Mouse (Mus musculus): ENCODE data around the gene Gse1. TPM values are rescaled to one million over a fixed set of nuclear protein-coding genes. Genes with fewer than 3 reads are reported as not detected.

Gene Gse1
- polyA plus RNA-seq, 1 experiment from 2014 or later: 8.7 TPM

DNA sequence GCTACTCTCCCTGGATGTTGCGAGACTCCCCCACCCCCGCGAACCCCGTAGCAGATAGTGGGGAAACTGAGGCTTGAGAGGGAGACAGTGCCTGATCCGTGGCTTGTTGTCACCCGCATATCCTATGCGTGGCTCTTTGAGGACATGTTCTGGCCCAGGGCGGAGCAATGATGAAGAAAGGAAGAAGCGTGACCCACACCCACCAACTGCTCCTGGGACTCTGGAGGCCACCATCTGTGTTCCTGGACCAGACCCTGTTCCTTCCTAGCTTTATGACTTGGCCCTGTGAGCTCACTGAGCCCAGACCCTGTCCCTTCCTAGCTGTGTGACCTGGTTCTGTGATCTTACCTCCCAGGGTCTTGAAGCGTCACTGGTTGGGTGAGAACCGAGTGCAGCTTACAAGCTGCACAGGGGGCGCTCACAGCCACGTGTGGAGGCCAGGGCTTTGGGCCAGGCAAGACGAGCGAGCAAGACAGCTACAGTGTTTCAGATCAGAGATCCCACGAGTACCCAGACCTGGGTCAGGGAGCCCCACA, 48.7 kb downstream of the Gse1 start:
- ATAC-seq (ENCODE audit: insufficient read depth): peak; percentile 9
- WGBS (ENCODE audit: insufficient replicate concordance): 7% methylated on average over 16 of the region's 16 CpGs
- Histone ChIP-seq H3K9me3 (replicated peaks) (no peaks in the 10 kb centered on the region), H3K36me3 (replicated peaks) (no peaks in the 10 kb centered on the region), H3K9ac (peak overlapping the region; percentile 58; the same call in 1 of the 2 replicates), H3K27me3 (peaks cover 71% of the 10 kb centered on the region), H3K4me3 (replicated peaks) (peak overlapping the region; percentile 53), H3K4me2 (peak overlapping the region; percentile 89), H3K27ac (replicated peaks) (peak overlapping the region; percentile 46; the same call in 1 of the 2 replicates), H3K4me1 (replicated peaks) (peaks cover 27% of the 10 kb centered on the region)

GRCm38 (mm10) chr8:120278009-120278408, 49.8 kb downstream of the Gse1 start:
- Histone ChIP-seq H3K27ac (replicated peaks) (no peak overlapping the region), H3K36me3 (replicated peaks) (no peaks in the 10 kb centered on the region), H3K9me3 (replicated peaks) (no peaks in the 10 kb centered on the region), H3K4me3 (replicated peaks) (no peak overlapping the region), H3K4me2 (no peak overlapping the region), H3K27me3 (peaks cover 69% of the 10 kb centered on the region), H3K9ac (no peak overlapping the region), H3K4me1 (replicated peaks) (peaks cover 35% of the 10 kb centered on the region)
- no peak for ATAC-seq (ENCODE audit: insufficient read depth)
- WGBS (ENCODE audit: insufficient replicate concordance): 75% methylated on average over 14 of the region's 14 CpGs

DNA sequence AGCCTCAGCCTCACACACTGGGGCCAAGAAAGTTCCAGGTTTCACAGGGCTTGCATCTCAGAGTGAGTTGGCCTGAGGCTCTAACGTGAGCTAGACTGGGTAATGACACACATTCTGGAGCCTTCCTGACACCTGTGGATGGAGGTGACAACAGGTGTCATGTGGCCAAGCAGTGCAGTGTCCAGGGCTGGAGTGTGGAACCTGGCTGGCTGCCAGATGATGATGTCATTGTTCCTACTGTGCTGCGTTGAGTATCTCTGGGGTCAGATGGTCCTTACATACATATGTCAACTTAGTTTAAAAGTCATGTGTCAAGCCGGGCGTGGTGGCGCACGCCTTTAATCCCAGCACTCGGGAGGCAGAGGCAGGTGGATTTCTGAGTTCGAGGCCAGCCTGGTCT, 51.2 kb downstream of the Gse1 start:
- Histone ChIP-seq H3K36me3 (replicated peaks) (no peaks in the 10 kb centered on the region), H3K27ac (replicated peaks) (no peak overlapping the region), H3K4me3 (replicated peaks) (no peak overlapping the region), H3K4me2 (no peak overlapping the region), H3K4me1 (replicated peaks) (peaks cover 38% of the 10 kb centered on the region), H3K9ac (no peak overlapping the region), H3K27me3 (peaks cover 59% of the 10 kb centered on the region), H3K9me3 (replicated peaks) (no peaks in the 10 kb centered on the region)
- ATAC-seq (ENCODE audit: insufficient read depth): no peak
- WGBS (ENCODE audit: insufficient replicate concordance): 76% methylated on average over 8 of the region's 8 CpGs

- WGBS (ENCODE audit: insufficient replicate concordance): 23% methylated on average over 4 of the region's 4 CpGs
- Histone ChIP-seq H3K27me3 (peaks cover 39% of the 10 kb centered on the region), H3K9me3 (replicated peaks) (no peaks in the 10 kb centered on the region), H3K4me3 (replicated peaks) (no peak overlapping the region), H3K36me3 (replicated peaks) (no peaks in the 10 kb centered on the region), H3K27ac (replicated peaks) (no peak overlapping the region), H3K4me2 (no peak overlapping the region), H3K9ac (no peak overlapping the region), H3K4me1 (replicated peaks) (peaks cover 43% of the 10 kb centered on the region)
- no peak for ATAC-seq (ENCODE audit: insufficient read depth)
Measured at GRCm38 (mm10) chr8:120281487-120281886, 53.2 kb downstream of the Gse1 start.

DNA sequence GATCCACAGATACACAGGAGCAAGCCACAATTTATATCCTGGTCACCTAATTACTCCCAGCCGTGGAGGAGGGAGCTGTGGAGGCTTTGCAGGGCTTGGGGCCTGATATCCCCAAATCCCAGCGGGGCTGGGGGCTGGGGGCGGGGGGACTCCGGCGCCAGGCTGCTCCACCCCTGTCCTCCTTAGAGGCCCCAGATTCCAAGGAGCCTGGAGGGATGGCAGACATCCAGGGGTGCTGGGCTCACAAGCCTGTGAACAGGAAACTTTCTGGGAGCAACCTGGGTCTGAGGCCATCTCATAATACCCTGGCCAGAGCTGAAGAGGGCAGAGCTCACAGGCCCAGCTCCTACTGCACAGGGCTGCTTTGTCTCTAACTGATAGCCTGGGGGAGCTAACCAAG, 54.2 kb downstream of the Gse1 start:
- no peak overlapping the region for H3K4me3 ChIP-seq (replicated peaks)
- H3K36me3 ChIP-seq (replicated peaks): no peaks in the 10 kb centered on the region
- no peak for ATAC-seq (ENCODE audit: insufficient read depth)
- peaks cover 31% of the 10 kb centered on the region for H3K27me3 ChIP-seq
- no peak overlapping the region for H3K9ac ChIP-seq
- peaks cover 33% of the 10 kb centered on the region for H3K4me1 ChIP-seq (replicated peaks)
- no peak overlapping the region for H3K4me2 ChIP-seq
- H3K9me3 ChIP-seq (replicated peaks): no peaks in the 10 kb centered on the region
- 67% methylated on average over 5 of the region's 5 CpGs for WGBS (ENCODE audit: insufficient replicate concordance)
- H3K27ac ChIP-seq (replicated peaks): no peak overlapping the region

DNA sequence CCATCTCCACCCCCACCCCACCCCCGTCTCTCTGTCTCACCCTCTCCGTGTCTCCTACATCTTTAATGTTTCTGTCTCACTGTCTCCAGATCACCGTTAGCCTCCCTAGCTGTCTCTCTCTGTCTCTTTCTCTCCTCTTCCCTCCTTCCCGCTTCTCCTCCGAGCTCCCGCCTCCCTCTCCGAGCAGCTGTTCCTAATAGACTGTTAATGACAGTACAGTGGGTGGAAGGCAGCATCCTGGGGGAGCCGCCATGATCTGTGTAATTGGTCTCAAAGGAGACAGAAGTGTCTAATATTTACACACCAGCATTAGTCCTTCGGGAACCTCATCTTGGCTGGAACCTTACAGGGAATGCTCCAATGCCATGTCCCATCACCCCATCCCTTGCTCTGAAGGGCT, 56.0 kb downstream of the Gse1 start:
- no peaks in the 10 kb centered on the region for H3K9me3 ChIP-seq (replicated peaks)
- no peak overlapping the region for H3K4me3 ChIP-seq (replicated peaks)
- H3K27me3 ChIP-seq: peaks cover 18% of the 10 kb centered on the region
- no peak overlapping the region for H3K9ac ChIP-seq
- H3K36me3 ChIP-seq (replicated peaks): no peaks in the 10 kb centered on the region
- H3K4me2 ChIP-seq: no peak overlapping the region
- H3K4me1 ChIP-seq (replicated peaks): peaks cover 47% of the 10 kb centered on the region
- 64% methylated on average over 9 of the region's 9 CpGs for WGBS (ENCODE audit: insufficient replicate concordance)
- ATAC-seq (ENCODE audit: insufficient read depth): no peak
- H3K27ac ChIP-seq (replicated peaks): no peak overlapping the region

- peaks cover 55% of the 10 kb centered on the region for H3K4me1 ChIP-seq (replicated peaks)
- H3K27me3 ChIP-seq: peaks cover 18% of the 10 kb centered on the region
- no peak overlapping the region for H3K4me3 ChIP-seq (replicated peaks)
- no peak overlapping the region; the same call in 1 of the 2 replicates for H3K9ac ChIP-seq
- H3K27ac ChIP-seq (replicated peaks): no peak overlapping the region
- peak; percentile 24; the same call in 1 of the 2 replicates for ATAC-seq (ENCODE audit: insufficient read depth)
- H3K4me2 ChIP-seq: no peak overlapping the region
- no peaks in the 10 kb centered on the region for H3K9me3 ChIP-seq (replicated peaks)
- WGBS (ENCODE audit: insufficient replicate concordance): 6% methylated on average over 3 of the region's 3 CpGs
- no peaks in the 10 kb centered on the region for H3K36me3 ChIP-seq (replicated peaks)
Measured at GRCm38 (mm10) chr8:120285033-120285432, 56.8 kb downstream of the Gse1 start.

DNA sequence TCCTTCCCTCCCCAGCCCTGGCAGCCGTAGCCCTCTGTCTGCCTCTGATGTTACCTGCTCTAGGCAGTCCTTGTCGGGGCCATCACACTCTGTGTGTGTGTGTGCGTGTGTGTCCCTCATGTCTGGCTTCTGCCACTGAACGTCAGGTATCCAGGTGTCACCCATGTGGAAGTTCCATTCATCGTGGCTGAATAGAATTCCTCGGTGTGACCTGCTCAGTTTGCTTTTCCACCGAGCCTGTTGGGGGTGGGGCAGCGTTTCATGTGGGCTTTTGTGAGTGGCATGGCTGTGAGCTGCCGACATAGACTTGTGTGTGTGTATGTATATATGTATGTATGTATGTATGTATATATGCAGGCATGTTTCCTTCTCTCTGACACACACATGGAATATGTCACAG, 57.6 kb downstream of the Gse1 start:
- ATAC-seq (ENCODE audit: insufficient read depth): no peak
- H3K4me3 ChIP-seq (replicated peaks): no peak overlapping the region
- 77% methylated on average over 9 of the region's 9 CpGs for WGBS (ENCODE audit: insufficient replicate concordance)
- H3K36me3 ChIP-seq (replicated peaks): no peaks in the 10 kb centered on the region
- H3K9me3 ChIP-seq (replicated peaks): no peaks in the 10 kb centered on the region
- no peak overlapping the region for H3K9ac ChIP-seq
- no peak overlapping the region for H3K4me2 ChIP-seq
- H3K4me1 ChIP-seq (replicated peaks): peaks cover 63% of the 10 kb centered on the region
- H3K27ac ChIP-seq (replicated peaks): no peak overlapping the region
- H3K27me3 ChIP-seq: peaks cover 9% of the 10 kb centered on the region

DNA sequence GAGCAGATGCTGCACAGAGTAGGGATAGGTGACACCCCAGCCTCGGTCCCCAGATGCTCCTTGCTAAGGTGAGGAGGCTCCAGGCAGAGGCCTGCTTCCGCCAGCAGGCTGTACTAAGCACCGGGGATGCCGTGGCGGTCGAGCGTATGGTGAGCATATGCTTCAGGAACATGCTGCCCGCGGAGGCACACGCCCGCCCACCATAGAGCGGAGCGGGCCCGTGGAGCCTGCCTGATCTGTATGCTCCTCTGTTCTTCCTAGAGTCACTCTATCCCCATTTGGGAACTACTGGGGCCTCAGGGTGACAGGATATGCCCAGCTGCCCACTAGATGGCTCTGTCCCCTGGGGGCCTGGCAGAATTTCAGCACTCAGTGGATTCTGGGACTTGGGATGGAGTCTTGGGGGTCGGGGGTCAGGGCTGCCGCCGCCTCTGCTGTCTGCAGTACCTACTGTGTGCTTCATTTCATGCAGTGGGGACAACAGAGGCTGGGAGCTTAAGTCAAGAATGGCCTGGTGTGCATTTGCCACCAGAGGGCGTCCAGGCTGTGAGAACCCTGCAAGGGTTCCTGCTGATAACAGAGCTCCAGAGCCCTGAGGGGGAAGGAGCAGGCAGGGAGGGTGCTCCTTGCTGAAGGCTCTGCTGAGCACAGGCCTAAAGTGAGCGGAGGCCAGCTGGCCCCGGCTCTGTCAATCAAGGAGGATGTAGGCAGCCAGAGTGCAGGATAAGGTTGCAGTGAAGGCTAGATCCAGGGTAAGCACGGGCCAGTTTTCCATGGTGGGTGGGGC, 60.1 kb downstream of the Gse1 start:
- H3K4me2 ChIP-seq: peak overlapping the region; percentile 86
- 35% methylated on average over 21 of the region's 21 CpGs for WGBS (ENCODE audit: insufficient replicate concordance)
- peaks cover 79% of the 10 kb centered on the region for H3K4me1 ChIP-seq (replicated peaks)
- H3K9me3 ChIP-seq (replicated peaks): no peaks in the 10 kb centered on the region
- H3K36me3 ChIP-seq (replicated peaks): no peaks in the 10 kb centered on the region
- H3K27ac ChIP-seq (replicated peaks): peak overlapping the region; percentile 97
- H3K27me3 ChIP-seq: 0 out of 2 replicates have a peak, but pooled peaks cover 4% of the 10 kb centered on the region
- peak; percentile 46 for ATAC-seq (ENCODE audit: insufficient read depth)
- H3K4me3 ChIP-seq (replicated peaks): no peak overlapping the region
- H3K9ac ChIP-seq: no peak overlapping the region

GRCm38 (mm10) chr8:120289191-120289590, 60.9 kb downstream of the Gse1 start:
- no peaks in the 10 kb centered on the region for H3K36me3 ChIP-seq (replicated peaks)
- H3K4me1 ChIP-seq (replicated peaks): peaks cover 87% of the 10 kb centered on the region
- no peak for ATAC-seq (ENCODE audit: insufficient read depth)
- WGBS (ENCODE audit: insufficient replicate concordance): 82% methylated on average over 7 of the region's 7 CpGs
- no peak overlapping the region for H3K4me3 ChIP-seq (replicated peaks)
- H3K27ac ChIP-seq (replicated peaks): peak overlapping the region; percentile 97
- H3K9ac ChIP-seq: peak overlapping the region; percentile 32; the same call in 1 of the 2 replicates
- no peaks in the 10 kb centered on the region for H3K9me3 ChIP-seq (replicated peaks)
- H3K27me3 ChIP-seq: no peaks in the 10 kb centered on the region
- H3K4me2 ChIP-seq: peak overlapping the region; percentile 86

GRCm38 (mm10) chr8:120289698-120290181, 61.5 kb downstream of the Gse1 start:
- WGBS (ENCODE audit: insufficient replicate concordance): 65% methylated on average over 10 of the region's 10 CpGs
- no peak overlapping the region; the same call in 1 of the 2 replicates for H3K4me3 ChIP-seq (replicated peaks)
- H3K4me1 ChIP-seq (replicated peaks): peaks cover 87% of the 10 kb centered on the region
- H3K27me3 ChIP-seq: no peaks in the 10 kb centered on the region
- peak overlapping the region; percentile 86 for H3K4me2 ChIP-seq
- H3K36me3 ChIP-seq (replicated peaks): no peaks in the 10 kb centered on the region
- H3K9me3 ChIP-seq (replicated peaks): no peaks in the 10 kb centered on the region
- peak overlapping the region; percentile 97 for H3K27ac ChIP-seq (replicated peaks)
- ATAC-seq (ENCODE audit: insufficient read depth): no peak
- H3K9ac ChIP-seq: peak overlapping the region; percentile 32; the same call in 1 of the 2 replicates
